Comparison of ENCODE assay signal across 19 mouse cellular contexts in genomic region chr11:117919211-117919610, GRCm38 (mm10). TPM values are rescaled to one million over a fixed set of nuclear protein-coding genes. Genes with fewer than 3 reads are reported as not detected.
DNase-seq lines count a peak whose midpoint lies in the region; TF ChIP-seq lines count a peak whose summit lies in the region.
"Had no signal": no experiment of that assay in that cellular context is flagged by ENCODE, and none has a peak within 500 bp of the region (broad histone marks: within the 10 kb centered on the region; RNA-seq: fewer than 3 reads in every experiment).

No protein-coding gene starts in this region.

- H3K9ac ChIP-seq in heart, adult 2 months (ENCODE audit: low read depth, low read length): no peak overlapping the region
- H3K9ac ChIP-seq: limb, embryonic 15.5 days; lung, embryonic 15.5 days had no signal

- H3K4me1 ChIP-seq in heart, adult 2 months (ENCODE audit: control insufficient read depth, insufficient read depth, low read length): peaks cover 2% of the 10 kb centered on the region

- H3K79me2 ChIP-seq in heart, adult 2 months (replicated peaks; ENCODE audit: control insufficient read depth, insufficient read depth, low read length): no peaks in the 10 kb centered on the region

- no peak overlapping the region for H3K4me3 ChIP-seq in heart, adult 2 months
- H3K4me3 ChIP-seq: limb, embryonic 15.5 days; lung, embryonic 15.5 days had no signal

- no peaks in the 10 kb centered on the region for H3K36me3 ChIP-seq in heart, adult 2 months (ENCODE audit: control insufficient read depth, insufficient read depth, low read length)
- H3K36me3 ChIP-seq: limb, embryonic 15.5 days; lung, embryonic 15.5 days had no signal

- DNase-seq in heart, adult 11 months: peak; percentile 96
- no peak for DNase-seq in heart, adult 2 months
- DNase-seq in 3134 (ENCODE audit: extremely low read depth, insufficient read length, low spot score) (peak; percentile 28), NIH3T3 (ENCODE audit: low read depth) (peak; percentile 71)
- DNase-seq in kidney, postnatal 10 days: peak; percentile 60
- no peak for DNase-seq in layer of hippocampus, adult 8-10 months (ENCODE audit: low spot score in 2 of 2)
- no peak for DNase-seq in frontal cortex, postnatal 14 days (ENCODE audit: low spot score in 2 of 2)
- DNase-seq: cerebellum, adult 18-20 months; right cerebral cortex, postnatal 4 days; thymus, postnatal 4 days had no signal

- 20% methylated on average over 5 of the region's 5 CpGs for WGBS in heart, adult 2 months

- TF ChIP-seq POLR2A in heart, adult 2 months (IDR thresholded peaks at IDR 0.05; ENCODE audit: insufficient read depth, low read depth, low read length): no peak

- no peaks in the 10 kb centered on the region for H3K27me3 ChIP-seq in heart, adult 2 months (ENCODE audit: control insufficient read depth, insufficient read depth, low read length)
- H3K27me3 ChIP-seq: limb, embryonic 15.5 days; lung, embryonic 15.5 days had no signal

- intact Hi-C loops in heart, adult 2 months (cut with DNase I): no loop called here

- TF ChIP-seq CTCF in heart, adult 2 months (IDR thresholded peaks at IDR 0.05): no peak

- no peak for TF ChIP-seq EP300 in heart, adult 2 months (IDR thresholded peaks at IDR 0.05; ENCODE audit: insufficient read depth, low read depth, low read length)

- no peak overlapping the region for H3K27ac ChIP-seq in heart, adult 2 months
- H3K27ac ChIP-seq: limb, embryonic 15.5 days; lung, embryonic 15.5 days had no signal

RNA-seq across cellular contexts. Expression of gene Tha1, which starts 45.9 kb away (rescaled TPM):
- 1 to 10 TPM; 9.2 to 9.3 TPM for total RNA-seq in heart, adult 2 months (2021)
- 11.2 and 14.6 TPM in 2 replicates for polyA plus RNA-seq in heart, adult 2 months (2012; rRNA removed)
- 1 to 10 TPM; 3.1 to 5.9 (median 5.6) TPM for total RNA-seq in layer of hippocampus, adult 8-10 months (2022)

RNA-seq across cellular contexts. Expression of gene Socs3, which starts 50.6 kb away (rescaled TPM):
- total RNA-seq in heart, adult 2 months (2021): 1 to 10 TPM; 2.8 to 4.5 TPM
- polyA plus RNA-seq in heart, adult 2 months (2012; rRNA removed): 3.7 and 4.4 TPM in 2 replicates
- 1 to 10 TPM in 3 of 4 experiments, under 1 TPM in 1; 0.81 to 7.9 (median 3.3) TPM for total RNA-seq in layer of hippocampus, adult 8-10 months (2022)

RNA-seq across cellular contexts. Expression of gene Tmem235, which starts 58.7 kb away (rescaled TPM):
- not detected for total RNA-seq in heart, adult 2 months (2021)
- polyA plus RNA-seq in heart, adult 2 months (2012; rRNA removed): not detected in 2 replicates
- under 1 TPM in 1 of 4 experiments, not detected in 3; 0.24 TPM for total RNA-seq in layer of hippocampus, adult 8-10 months (2022)
- total RNA-seq: adrenal gland, postnatal 36 days; heart, postnatal 36 days; layer of hippocampus, postnatal 25 days; megakaryocyte-erythroid progenitor cell, adult 5-6 weeks had no signal
- polyA plus RNA-seq: gonadal fat pad, adult 2 months; intestine, embryonic 14.5 days; limb, embryonic 15.5 days; lung, embryonic 15.5 days; stomach, embryonic 16.5 days had no signal

Comparison
In these comparisons a context has a peak if more than half of its experiments do, and no peak if none do; other contexts are left out.
1. DNase-seq: peak in heart, adult 11 months (single experiment), 3134 (single experiment), NIH3T3 (single experiment) and kidney, postnatal 10 days (single experiment); none in heart, adult 2 months (0 of 2), layer of hippocampus, adult 8-10 months (0 of 2) and frontal cortex, postnatal 14 days (0 of 2).